Mouse (Mus musculus): ENCODE data around the gene Tecr.

GRCm38 (mm10) chr8:83611921-83612320 is 4.2 kb upstream of the Tecr start:
- TF ChIP-seq EP300 (optimal IDR thresholded peaks at IDR 0.05) = no peak
- TF ChIP-seq CTCF (IDR thresholded peaks at IDR 0.05; ENCODE audit: low read depth) = no peak

Measured in stomach, postnatal 0 days (tissue).